Mouse (Mus musculus): Measurements from ENCODE around the gene Rhod. TPM values are rescaled to one million over a fixed set of nuclear protein-coding genes. Genes with fewer than 3 reads are reported as not detected.

The Rhod gene
- total RNA-seq, 2 experiments from 2014 or later = 5.9 to 6.6 TPM

DNA sequence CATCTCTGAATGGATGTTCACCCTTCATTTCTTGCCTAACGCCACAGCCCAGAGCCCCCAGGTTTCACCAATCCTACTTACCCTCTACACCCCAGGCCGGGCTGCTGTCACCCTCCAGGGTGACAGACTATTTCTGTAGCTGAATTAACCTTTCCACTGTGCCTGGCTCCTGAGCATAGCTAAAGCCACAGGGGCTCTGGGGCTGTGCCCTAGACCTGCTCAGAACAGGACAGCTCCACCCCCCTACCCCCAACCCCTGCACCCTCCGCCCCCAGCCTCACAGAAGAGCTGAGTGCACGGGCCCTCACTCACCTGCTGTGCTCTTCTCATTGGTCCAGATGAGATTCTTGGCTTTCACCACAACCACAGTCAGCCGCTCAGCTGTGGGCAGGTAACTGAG, 12.7 kb upstream of the Rhod start:
- no peak for DNase-seq
- intact Hi-C loops (cut with DNase I) = no loop called here

DNA sequence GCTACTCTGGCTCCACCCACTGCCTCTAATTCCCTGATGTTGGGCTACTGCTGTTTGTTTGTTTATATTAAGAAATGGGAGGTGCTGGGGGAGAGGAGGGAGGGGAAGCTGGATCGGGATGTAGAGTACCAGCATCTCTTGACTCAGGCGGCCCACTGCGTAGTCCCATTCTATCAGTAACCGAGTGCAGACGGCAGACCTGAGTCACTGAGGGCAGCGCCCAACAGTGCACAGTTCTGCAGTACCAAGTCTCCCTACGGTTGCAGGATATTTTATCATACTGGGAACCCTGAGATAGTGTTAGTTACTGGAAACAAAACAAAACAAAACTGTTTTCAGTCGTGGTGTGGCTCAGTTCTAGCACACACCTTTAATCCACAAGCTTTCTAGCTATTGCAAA, 11.9 kb upstream of the Rhod start:
- intact Hi-C loops (cut with DNase I) = no loop called here
- DNase-seq = no peak

GRCm38 (mm10) chr19:4450666-4451065, 11.4 kb upstream of the Rhod start:
- no peak for DNase-seq
- intact Hi-C loops (cut with DNase I) = no loop called here

DNA sequence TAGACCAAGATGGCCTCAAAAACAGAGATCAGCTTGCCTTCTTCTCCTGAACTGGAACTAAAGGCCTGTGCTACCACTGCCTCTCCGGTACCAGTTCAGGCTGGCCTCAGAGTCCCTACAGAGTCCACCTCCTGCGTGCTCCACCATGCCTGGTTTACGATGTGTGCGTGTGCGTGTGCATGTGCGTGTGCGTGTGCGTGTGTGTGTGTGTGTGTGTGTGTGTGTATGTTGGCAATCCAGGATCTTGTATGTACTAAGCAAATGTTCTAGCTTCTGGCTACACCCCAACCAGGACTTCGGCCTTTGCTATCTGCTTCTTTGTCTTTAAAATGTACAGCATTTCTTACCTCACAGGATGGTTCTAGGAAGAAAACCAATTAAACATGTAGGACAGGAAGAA, 10.0 kb upstream of the Rhod start:
- intact Hi-C loops (cut with DNase I) = no loop called here
- DNase-seq = no peak

- no peak for DNase-seq
- intact Hi-C loops (cut with DNase I) = no loop called here
Observed at GRCm38 (mm10) chr19:4447445-4447844, 8.2 kb upstream of the Rhod start.

- DNase-seq = no peak
- intact Hi-C loops (cut with DNase I) = no loop called here
Observed at GRCm38 (mm10) chr19:4446661-4447420, 7.6 kb upstream of the Rhod start.

- intact Hi-C loops (cut with DNase I) = loop anchor here (5.0 kb wide), 1 partner anchor 105 kb away; no protein-coding TSS in a partner anchor
- DNase-seq = peak; percentile 77 to 86
Observed at GRCm38 (mm10) chr19:4442408-4442807, 3.2 kb upstream of the Rhod start.

- DNase-seq = peak; percentile 33 to 34
- intact Hi-C loops (cut with DNase I) = loop anchor here (5.0 kb wide), 1 partner anchor 104 kb away; no protein-coding TSS in a partner anchor
Observed at GRCm38 (mm10) chr19:4441621-4442161, 2.5 kb upstream of the Rhod start.

DNA sequence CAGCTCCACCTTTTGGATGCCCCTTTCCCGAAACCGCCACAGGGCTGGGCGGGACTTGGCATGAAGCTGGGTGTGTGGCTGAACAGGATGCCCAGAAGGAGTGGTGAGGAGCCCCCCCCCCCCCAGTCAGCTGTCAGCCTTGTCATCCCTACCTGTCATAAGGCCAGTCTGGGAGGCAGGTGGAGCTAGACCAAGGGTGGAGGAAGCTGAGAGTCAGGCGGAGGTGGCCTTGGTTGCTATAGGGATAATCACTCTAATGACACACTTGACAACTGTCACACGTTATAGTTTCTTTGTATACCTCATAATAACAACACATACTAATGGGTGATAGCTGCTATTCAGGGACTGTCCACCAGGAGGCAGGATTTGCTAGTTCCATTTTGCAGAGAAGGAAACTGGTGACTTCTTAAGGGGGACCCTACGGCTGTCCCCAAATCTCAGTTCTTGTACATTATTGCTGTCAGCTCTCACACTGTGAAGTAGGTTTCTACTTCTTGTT, 1.9 kb upstream of the Rhod start:
- intact Hi-C loops (cut with DNase I) = loop anchor here (5.0 kb wide), 1 partner anchor 104 kb away; no protein-coding TSS in a partner anchor
- peak; percentile 40 to 61 for DNase-seq

- intact Hi-C loops (cut with DNase I) = loop anchor here (5.0 kb wide), 1 partner anchor 103 kb away; no protein-coding TSS in a partner anchor
- peak; percentile 27 to 43 for DNase-seq
Observed at GRCm38 (mm10) chr19:4440222-4440621, 990 bp upstream of the Rhod start.

- intact Hi-C loops (cut with DNase I) = no loop called here
- DNase-seq = no peak
Observed at GRCm38 (mm10) chr19:4438791-4439160, 456 bp downstream of the Rhod start.

- intact Hi-C loops (cut with DNase I) = no loop called here
- DNase-seq = no peak
Observed at GRCm38 (mm10) chr19:4437886-4438285, 1.3 kb downstream of the Rhod start.

GRCm38 (mm10) chr19:4436254-4436653, 3.0 kb downstream of the Rhod start:
- DNase-seq = no peak
- intact Hi-C loops (cut with DNase I) = no loop called here

GRCm38 (mm10) chr19:4434999-4435398, 4.2 kb downstream of the Rhod start:
- intact Hi-C loops (cut with DNase I) = no loop called here
- DNase-seq = no peak

GRCm38 (mm10) chr19:4433756-4434155, 5.5 kb downstream of the Rhod start:
- intact Hi-C loops (cut with DNase I) = no loop called here
- DNase-seq = no peak

- intact Hi-C loops (cut with DNase I) = no loop called here
- no peak for DNase-seq
Observed at GRCm38 (mm10) chr19:4430091-4430620, 9.1 kb downstream of the Rhod start.

DNA sequence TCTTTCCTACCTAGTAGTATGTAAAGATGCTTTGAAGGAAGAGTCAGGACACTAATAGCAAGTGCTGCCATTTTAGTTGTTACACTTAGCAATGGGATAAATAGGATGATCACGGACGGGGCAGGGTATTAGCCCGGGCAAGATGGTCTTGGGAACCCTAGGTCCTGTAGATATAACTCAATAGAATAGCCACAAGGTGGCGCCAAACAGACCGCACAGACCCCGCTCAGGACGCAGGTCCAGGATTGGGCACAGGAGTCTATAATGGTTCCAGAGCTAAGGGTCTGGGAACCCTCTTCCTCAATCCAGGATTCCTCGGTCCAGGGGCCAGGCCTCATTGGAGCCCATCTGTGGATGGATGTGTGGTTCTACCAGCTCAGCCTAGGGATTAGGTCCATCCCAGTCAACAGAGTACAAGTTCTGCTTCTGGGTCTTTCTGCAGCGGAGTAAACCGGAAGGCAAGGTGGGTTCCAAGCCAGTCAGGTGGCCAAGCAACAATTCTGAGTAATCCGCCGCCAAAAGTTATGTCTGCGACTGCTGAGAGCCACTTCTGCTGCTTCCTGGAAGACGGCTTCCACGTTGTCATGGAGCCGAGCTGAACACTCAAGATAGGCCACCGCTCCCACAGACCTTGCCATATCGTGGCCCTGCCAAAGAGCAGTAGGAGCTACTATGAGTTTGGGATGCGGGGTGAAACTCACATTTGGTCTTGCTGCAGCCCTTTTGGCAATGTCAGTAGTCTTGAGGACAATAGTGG, 13.4 kb downstream of the Rhod start:
- DNase-seq = peak; percentile 23 to 56
- intact Hi-C loops (cut with DNase I) = no loop called here

GRCm38 (mm10) chr19:4423021-4423420, 16.2 kb downstream of the Rhod start:
- DNase-seq = no peak
- intact Hi-C loops (cut with DNase I) = no loop called here

DNA sequence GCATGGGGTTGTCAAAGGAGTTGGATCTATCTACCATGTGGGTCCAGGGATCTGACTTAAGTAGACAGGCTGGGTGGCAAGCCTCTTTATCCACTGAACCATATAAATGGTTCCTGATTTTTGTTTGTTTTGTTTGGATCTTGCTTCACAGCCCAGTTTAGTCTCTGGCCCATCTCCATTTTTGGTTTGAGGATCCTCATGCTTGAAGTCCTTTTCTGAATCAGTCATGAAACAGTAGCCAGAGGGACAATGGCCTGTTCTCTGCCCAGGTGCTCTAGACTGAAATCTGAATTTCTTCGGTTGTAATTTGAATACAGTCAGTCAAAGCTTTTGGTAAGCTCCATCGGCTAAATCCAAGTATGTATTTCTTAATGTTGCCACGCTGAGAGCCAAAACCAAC, 16.7 kb downstream of the Rhod start:
- DNase-seq = no peak
- intact Hi-C loops (cut with DNase I) = no loop called here

- intact Hi-C loops (cut with DNase I) = no loop called here
- no peak for DNase-seq
Observed at GRCm38 (mm10) chr19:4420153-4420910, 18.9 kb downstream of the Rhod start.

All from heart, postnatal 14 days (tissue).